Comparison of ENCODE assay signal across 9 mouse cellular contexts in genomic region chr19:4847490-4847889, GRCm38 (mm10). TPM values are rescaled to one million over a fixed set of nuclear protein-coding genes. Genes with fewer than 3 reads are reported as not detected.
DNase-seq lines count a peak whose midpoint lies in the region; ATAC-seq and TF ChIP-seq lines count a peak whose summit lies in the region.
"Had no signal": no experiment of that assay in that cellular context is flagged by ENCODE, and none has a peak within 500 bp of the region (broad histone marks: within the 10 kb centered on the region; RNA-seq: fewer than 3 reads in every experiment).

No protein-coding gene starts in this region.

- no peak for TF ChIP-seq POLR2A in limb, embryonic 14.5 days (IDR thresholded peaks at IDR 0.05; ENCODE audit: borderline replicate concordance, extremely low read depth, insufficient read depth, insufficient read length)

- TF ChIP-seq CTCF in stomach, postnatal 0 days (IDR thresholded peaks at IDR 0.05; ENCODE audit: low read depth): peak; percentile 78

- no peaks in the 10 kb centered on the region for H3K4me1 ChIP-seq in limb, embryonic 14.5 days (ENCODE audit: control insufficient read depth, insufficient read depth, low read length)
- no peaks in the 10 kb centered on the region for H3K4me1 ChIP-seq in limb, embryonic 10.5 days
- no peaks in the 10 kb centered on the region for H3K4me1 ChIP-seq in stomach, postnatal 0 days (replicated peaks; ENCODE audit: control insufficient read depth, insufficient read depth)
- H3K4me1 ChIP-seq: lung, embryonic 15.5 days; stomach, embryonic 15.5 days had no signal

- no peaks in the 10 kb centered on the region for H3K27me3 ChIP-seq in limb, embryonic 14.5 days (ENCODE audit: control insufficient read depth, insufficient read depth, low read length)
- 0 out of 2 replicates have a peak, but pooled peaks cover 1% of the 10 kb centered on the region for H3K27me3 ChIP-seq in limb, embryonic 10.5 days (ENCODE audit: low read depth, poor library complexity, severe bottlenecking)
- no peaks in the 10 kb centered on the region for H3K27me3 ChIP-seq in stomach, postnatal 0 days (ENCODE audit: control insufficient read depth, insufficient read depth, low read length)
- H3K27me3 ChIP-seq: stomach, embryonic 15.5 days had no signal

- H3K36me3 ChIP-seq in limb, embryonic 14.5 days (ENCODE audit: control insufficient read depth, insufficient read depth, low read length): no peaks in the 10 kb centered on the region
- H3K36me3 ChIP-seq in limb, embryonic 10.5 days: no peaks in the 10 kb centered on the region
- no peaks in the 10 kb centered on the region for H3K36me3 ChIP-seq in stomach, postnatal 0 days (ENCODE audit: control insufficient read depth, insufficient read depth, low read length)
- H3K36me3 ChIP-seq: lung, embryonic 15.5 days; stomach, embryonic 15.5 days had no signal

- no peak for ATAC-seq in limb, embryonic 14.5 days (ENCODE audit: low FRiP score, low read depth)
- ATAC-seq in stomach, postnatal 0 days (ENCODE audit: low FRiP score, low TSS enrichment): peak; percentile 74

- H3K9me3 ChIP-seq in limb, embryonic 14.5 days (ENCODE audit: control insufficient read depth, low read length): no peaks in the 10 kb centered on the region
- no peaks in the 10 kb centered on the region for H3K9me3 ChIP-seq in limb, embryonic 10.5 days (replicated peaks)
- H3K9me3 ChIP-seq in stomach, postnatal 0 days (ENCODE audit: control insufficient read depth, low read length): no peaks in the 10 kb centered on the region
- H3K9me3 ChIP-seq: lung, embryonic 15.5 days; stomach, embryonic 15.5 days had no signal

- TF ChIP-seq EP300 in stomach, postnatal 0 days (optimal IDR thresholded peaks at IDR 0.05): no peak

- WGBS in limb, embryonic 14.5 days: 36% methylated on average over 7 of the region's 7 CpGs
- WGBS in limb, embryonic 10.5 days: 42% methylated on average over 7 of the region's 7 CpGs
- WGBS in stomach, postnatal 0 days: 24% methylated on average over 7 of the region's 7 CpGs

- no peak overlapping the region for H3K27ac ChIP-seq in limb, embryonic 14.5 days (replicated peaks; ENCODE audit: low read depth, low read length)
- H3K27ac ChIP-seq in limb, embryonic 10.5 days: no peak overlapping the region
- H3K27ac ChIP-seq in stomach, postnatal 0 days (replicated peaks): no peak overlapping the region
- H3K27ac ChIP-seq: lung, embryonic 15.5 days; stomach, embryonic 15.5 days had no signal

- DNase-seq in limb, embryonic 14.5 days (ENCODE audit: low spot score): peak; percentile 31
- DNase-seq in limb, embryonic 10.5 days (ENCODE audit: low spot score): no peak
- DNase-seq in T-cell, adult 2 months (ENCODE audit: low spot score): peak; percentile 37
- DNase-seq in kidney, adult 8-10 months: peak; percentile 54 to 63
- DNase-seq in stomach, postnatal 0 days (ENCODE audit: low spot score): peak; percentile 34
- no peak for DNase-seq in right cerebral cortex, postnatal 14 days
- no peak for DNase-seq in layer of hippocampus, adult 9-11 months

- H3K4me3 ChIP-seq in limb, embryonic 14.5 days (replicated peaks; ENCODE audit: low read length): no peak overlapping the region
- H3K4me3 ChIP-seq in limb, embryonic 10.5 days: no peak overlapping the region
- H3K4me3 ChIP-seq in stomach, postnatal 0 days (ENCODE audit: low read depth, low read length): no peak overlapping the region
- H3K4me3 ChIP-seq: lung, embryonic 15.5 days; stomach, embryonic 15.5 days had no signal

- no peak overlapping the region for H3K9ac ChIP-seq in limb, embryonic 14.5 days (ENCODE audit: low read depth, low read length, severe bottlenecking)
- H3K9ac ChIP-seq in stomach, postnatal 0 days (ENCODE audit: low read length): no peak overlapping the region
- H3K9ac ChIP-seq: lung, embryonic 15.5 days; stomach, embryonic 15.5 days had no signal

- no peak overlapping the region for H3K4me2 ChIP-seq in limb, embryonic 14.5 days (replicated peaks; ENCODE audit: low read depth, low read length, severe bottlenecking)
- H3K4me2 ChIP-seq in stomach, postnatal 0 days (replicated peaks; ENCODE audit: low read depth): no peak overlapping the region
- H3K4me2 ChIP-seq: lung, embryonic 15.5 days; stomach, embryonic 15.5 days had no signal

RNA-seq across cellular contexts. Expression of gene Ctsf, which starts 7.4 kb away (rescaled TPM):
- 49.9 and 84.7 TPM in 2 replicates for polyA plus RNA-seq in limb, embryonic 14.5 days (2012; rRNA removed)
- 38.9 and 45.9 TPM in 2 replicates for polyA plus RNA-seq in limb, embryonic 14.5 days (2014; fragmentation: Nextera tagmentation; extraction: Ambion mirVana)
- 13.3 and 18.5 TPM in 2 replicates for polyA plus RNA-seq in limb, embryonic 10.5 days (2016; fragmentation: Nextera tagmentation; extraction: Ambion mirVana)
- 24.1 and 28.4 TPM in 2 replicates for polyA plus RNA-seq in stomach, postnatal 0 days (2015; fragmentation: Nextera tagmentation; extraction: Ambion mirVana)

RNA-seq across cellular contexts. Expression of gene Ccdc87, which starts 8.3 kb away (rescaled TPM):
- polyA plus RNA-seq in limb, embryonic 14.5 days (2012; rRNA removed): 0.03 and 0.05 TPM in 2 replicates
- polyA plus RNA-seq in limb, embryonic 14.5 days (2014; fragmentation: Nextera tagmentation; extraction: Ambion mirVana): 0.06 and 0.26 TPM in 2 replicates
- polyA plus RNA-seq in limb, embryonic 10.5 days (2016; fragmentation: Nextera tagmentation; extraction: Ambion mirVana): not detected in 2 replicates
- 0.05 TPM in 1 of 2 replicates, not detected in the other for polyA plus RNA-seq in stomach, postnatal 0 days (2015; fragmentation: Nextera tagmentation; extraction: Ambion mirVana)
- polyA plus RNA-seq: stomach, embryonic 15.5 days had no signal

RNA-seq across cellular contexts. Expression of gene Ccs, which starts 8.4 kb away (rescaled TPM):
- 57.2 and 65.9 TPM in 2 replicates for polyA plus RNA-seq in limb, embryonic 14.5 days (2012; rRNA removed)
- 63.2 and 64.8 TPM in 2 replicates for polyA plus RNA-seq in limb, embryonic 14.5 days (2014; fragmentation: Nextera tagmentation; extraction: Ambion mirVana)
- 48.9 and 55.3 TPM in 2 replicates for polyA plus RNA-seq in limb, embryonic 10.5 days (2016; fragmentation: Nextera tagmentation; extraction: Ambion mirVana)
- 72.7 and 81.6 TPM in 2 replicates for polyA plus RNA-seq in stomach, postnatal 0 days (2015; fragmentation: Nextera tagmentation; extraction: Ambion mirVana)

RNA-seq across cellular contexts. Expression of gene Actn3, which starts 30.2 kb away (rescaled TPM):
- polyA plus RNA-seq in limb, embryonic 14.5 days (2012; rRNA removed): 8.3 and 8.7 TPM in 2 replicates
- polyA plus RNA-seq in limb, embryonic 14.5 days (2014; fragmentation: Nextera tagmentation; extraction: Ambion mirVana): 11.9 and 12.9 TPM in 2 replicates
- 1.6 and 2.7 TPM in 2 replicates for polyA plus RNA-seq in limb, embryonic 10.5 days (2016; fragmentation: Nextera tagmentation; extraction: Ambion mirVana)
- 1.3 and 2.3 TPM in 2 replicates for polyA plus RNA-seq in stomach, postnatal 0 days (2015; fragmentation: Nextera tagmentation; extraction: Ambion mirVana)

RNA-seq across cellular contexts. Expression of gene Zdhhc24, which starts 31.0 kb away (rescaled TPM):
- polyA plus RNA-seq in limb, embryonic 14.5 days (2012; rRNA removed): 22.7 and 30.9 TPM in 2 replicates
- polyA plus RNA-seq in limb, embryonic 14.5 days (2014; fragmentation: Nextera tagmentation; extraction: Ambion mirVana): 7.7 and 9.7 TPM in 2 replicates
- 7.0 and 8.5 TPM in 2 replicates for polyA plus RNA-seq in limb, embryonic 10.5 days (2016; fragmentation: Nextera tagmentation; extraction: Ambion mirVana)
- 6.4 and 7.3 TPM in 2 replicates for polyA plus RNA-seq in stomach, postnatal 0 days (2015; fragmentation: Nextera tagmentation; extraction: Ambion mirVana)

Comparison
In these comparisons a context has a peak if more than half of its experiments do, and no peak if none do; other contexts are left out.
1. DNase-seq: peak in limb, embryonic 14.5 days (single experiment), T-cell, adult 2 months (single experiment), kidney, adult 8-10 months (2 of 2) and stomach, postnatal 0 days (single experiment); none in limb, embryonic 10.5 days (single experiment), right cerebral cortex, postnatal 14 days (single experiment) and layer of hippocampus, adult 9-11 months (single experiment).